ENCODE assay signal across 5 mouse cellular contexts in genomic region chr8:106199596-106199995, GRCm38 (mm10). TPM values are rescaled to one million over a fixed set of nuclear protein-coding genes. Genes with fewer than 3 reads are reported as not detected.
DNase-seq lines count a peak whose midpoint lies in the region; ATAC-seq and TF ChIP-seq lines count a peak whose summit lies in the region.
"Not testable (repeated sequence)": the region's sequence is repeated elsewhere in the genome, so short reads cannot be mapped to it uniquely, and the experiment has no call there.

No protein-coding gene starts in this region.

- ATAC-seq in frontal cortex, adult (ENCODE audit: low TSS enrichment): peak; percentile 50; the same call in 1 of the 2 replicates

- not testable (repeated sequence) for H3K9me3 ChIP-seq in CH12.LX (replicated peaks; ENCODE audit: low read length)

- TF ChIP-seq EP300 in CH12.LX (IDR thresholded peaks at IDR 0.05; ENCODE audit: low read length): not testable (repeated sequence)

- H3K4me2 ChIP-seq in CH12.LX (ENCODE audit: insufficient read depth, low read depth, poor library complexity, severe bottlenecking): not testable (repeated sequence)

- in situ Hi-C loops in CH12.LX (cut with MboI; ENCODE audit: low pct_ligation_motif_present, low pct_unique_long_range_greater_than_20kb, low sequenced_read_pairs): not testable (repeated sequence)

- not testable (repeated sequence) for H3K9ac ChIP-seq in CH12.LX (ENCODE audit: insufficient read depth, low read depth)

- not testable (repeated sequence) for TF ChIP-seq RAD21 in CH12.LX (IDR thresholded peaks at IDR 0.05; ENCODE audit: low read depth, low read length)

- not testable (repeated sequence) for DNase-seq in CH12.LX (ENCODE audit: extremely low read depth)
- DNase-seq in brain, adult 2 months (ENCODE audit: low read depth, low spot score): peak; percentile 32
- peak; percentile 33 for DNase-seq in right cerebral cortex, adult 18-20 months
- peak; percentile 26 to 31 for DNase-seq in right cerebral cortex, adult 2 months (ENCODE audit: low spot score in 2 of 2)

- dilution Hi-C loops in CH12.LX (cut with MboI; ENCODE audit: extremely low pct_ligation_motif_present, extremely low pct_unique_long_range_greater_than_20kb, low sequenced_read_pairs): not testable (repeated sequence)

- not testable (repeated sequence) for TF ChIP-seq CTCF in CH12.LX (conservative IDR thresholded peaks at IDR 0.05 in 1 of 2, IDR thresholded peaks at IDR 0.05 in 1 of 2; ENCODE audit: low read depth in 2 of 2, low read length in 2 of 2)

- not testable (repeated sequence) for H3K4me1 ChIP-seq in CH12.LX (ENCODE audit: control insufficient read depth in 1 of 2, insufficient read depth in 2 of 2)

- not testable (repeated sequence) for H3K27me3 ChIP-seq in CH12.LX (replicated peaks)

- not testable (repeated sequence) for H3K79me2 ChIP-seq in CH12.LX (replicated peaks; ENCODE audit: control insufficient read depth, extremely low read depth, insufficient read depth, poor library complexity, severe bottlenecking)

- peaks cover 68 to 89% of the 10 kb centered on the region in 2 experiments for H3K36me3 ChIP-seq in CH12.LX (replicated peaks in 1 of 2; ENCODE audit: control insufficient read depth in 1 of 2, insufficient read depth in 1 of 2, low read length in 1 of 2)

- 0 out of 2 replicates have a peak, but pooled peaks have one; percentile 15 for TF ChIP-seq POLR2A in CH12.LX (IDR thresholded peaks at IDR 0.05; ENCODE audit: low read depth, low read length)

- H3K4me3 ChIP-seq in CH12.LX (replicated peaks in 1 of 3; ENCODE audit: low read depth in 2 of 3, low read length in 2 of 3, poor library complexity in 1 of 3): not testable (repeated sequence)

- not testable (repeated sequence) for H3K27ac ChIP-seq in CH12.LX (ENCODE audit: insufficient read depth, low read depth)

RNA-seq across cellular contexts. Expression of gene Slc7a6os, which starts 11.1 kb away (rescaled TPM):
- total RNA-seq in CH12.LX (2012; rRNA removed) (38.7 and 44.1 TPM in 2 replicates), CH12.LX (2014; rRNA removed) (65.1 and 79.5 TPM in 2 replicates)
- 60.0 and 62.5 TPM in 2 replicates for polyA plus RNA-seq in CH12.LX (2012; ENCODE audit: insufficient read length, low read depth)

RNA-seq across cellular contexts. Expression of gene Prmt7, which starts 11.1 kb away (rescaled TPM):
- total RNA-seq in CH12.LX (2012; rRNA removed) (83.7 and 87.3 TPM in 2 replicates), CH12.LX (2014; rRNA removed) (69.5 and 73.9 TPM in 2 replicates)
- polyA plus RNA-seq in CH12.LX (2012; ENCODE audit: insufficient read length, low read depth): 48.4 and 56.5 TPM in 2 replicates

RNA-seq across cellular contexts. Expression of gene Slc7a6, which starts 30.9 kb away (rescaled TPM):
- total RNA-seq in CH12.LX (2012; rRNA removed) (24.2 and 27.8 TPM in 2 replicates), CH12.LX (2014; rRNA removed) (29.5 and 32.6 TPM in 2 replicates)
- polyA plus RNA-seq in CH12.LX (2012; ENCODE audit: insufficient read length, low read depth): 61.8 and 67.1 TPM in 2 replicates

RNA-seq across cellular contexts. Expression of gene Pla2g15, which starts 49.4 kb away (rescaled TPM):
- total RNA-seq in CH12.LX (2012; rRNA removed) (6.3 and 7.0 TPM in 2 replicates), CH12.LX (2014; rRNA removed) (6.3 and 6.9 TPM in 2 replicates)
- polyA plus RNA-seq in CH12.LX (2012; ENCODE audit: insufficient read length, low read depth): 7.0 and 8.0 TPM in 2 replicates
